Comparison of ENCODE assay signal across 20 mouse cellular contexts in genomic region chr14:119953861-119954260, GRCm38 (mm10).
A peak's percentile ranks its signal among the peaks of the same experiment; 100 is the strongest.
DNase-seq lines count a peak whose midpoint lies in the region; ATAC-seq lines count a peak whose summit lies in the region.
"Had no signal": no experiment of that assay in that cellular context is flagged by ENCODE, and none has a peak within 500 bp of the region (broad histone marks: within the 10 kb centered on the region; RNA-seq: fewer than 3 reads in every experiment).

No protein-coding gene starts in this region.

- H3K9ac ChIP-seq in neural tube, embryonic 13.5 days, result no peak overlapping the region
- no peak overlapping the region for H3K9ac ChIP-seq in kidney, embryonic 16.5 days (replicated peaks; ENCODE audit: low read length)
- H3K9ac ChIP-seq: embryonic facial prominence, embryonic 12.5 days; forebrain, embryonic 12.5 days; heart, embryonic 15.5 days had no signal

- peak; percentile 56 for ATAC-seq in neural tube, embryonic 13.5 days (ENCODE audit: low read depth)
- no peak for ATAC-seq in kidney, embryonic 16.5 days (ENCODE audit: low FRiP score, low TSS enrichment)
- ATAC-seq: intestine, postnatal 0 days had no signal

- no peak overlapping the region for H3K4me3 ChIP-seq in neural tube, embryonic 13.5 days
- H3K4me3 ChIP-seq in kidney, embryonic 16.5 days (ENCODE audit: low read length), result no peak overlapping the region
- H3K4me3 ChIP-seq: embryonic facial prominence, embryonic 12.5 days; forebrain, embryonic 12.5 days; heart, embryonic 15.5 days had no signal

- peak; percentile 49 to 65 for DNase-seq in cerebellum, postnatal 14 days
- DNase-seq in cerebellum, postnatal 36 days, result no peak
- DNase-seq in gastrocnemius, postnatal 14 days, result peak; percentile 12
- no peak for DNase-seq in gastrocnemius, postnatal 36 days
- peak; percentile 88 for DNase-seq in left cerebral cortex, postnatal 4 days
- DNase-seq in left cerebral cortex, adult 9 months (ENCODE audit: low spot score in 2 of 2), result no peak
- DNase-seq: adrenal gland, postnatal 10 days; cerebellum, adult 8-10 months; heart, postnatal 4 days; kidney, postnatal 36 days; layer of hippocampus, adult 9-11 months; thymus, adult 18-20 months; thymus, postnatal 4 days had no signal

- intact Hi-C loops in gastrocnemius, postnatal 14 days (cut with DNase I; ENCODE audit: low total_unique reads), result no loop called here
- intact Hi-C loops in gastrocnemius, postnatal 36 days (cut with DNase I), result no loop called here
- intact Hi-C loops in left cerebral cortex, postnatal 4 days (cut with DNase I), result no loop called here

- H3K27me3 ChIP-seq in neural tube, embryonic 13.5 days, result no peaks in the 10 kb centered on the region
- H3K27me3 ChIP-seq in kidney, embryonic 16.5 days (ENCODE audit: insufficient read depth, low read length), result no peaks in the 10 kb centered on the region
- H3K27me3 ChIP-seq: embryonic facial prominence, embryonic 12.5 days; forebrain, embryonic 12.5 days; heart, embryonic 15.5 days had no signal

- H3K4me2 ChIP-seq in neural tube, embryonic 13.5 days, result no peak overlapping the region
- H3K4me2 ChIP-seq in kidney, embryonic 16.5 days (replicated peaks; ENCODE audit: low read depth, low read length), result no peak overlapping the region
- H3K4me2 ChIP-seq: embryonic facial prominence, embryonic 12.5 days; forebrain, embryonic 12.5 days; heart, embryonic 15.5 days had no signal

- H3K27ac ChIP-seq in neural tube, embryonic 13.5 days (replicated peaks), result no peak overlapping the region
- H3K27ac ChIP-seq in kidney, embryonic 16.5 days (ENCODE audit: low read length), result no peak overlapping the region
- H3K27ac ChIP-seq: embryonic facial prominence, embryonic 12.5 days; forebrain, embryonic 12.5 days; heart, embryonic 15.5 days; macrophage had no signal

- WGBS in neural tube, embryonic 13.5 days, result 67% methylated on average over 14 of the region's 14 CpGs
- 90% methylated on average over 14 of the region's 14 CpGs for WGBS in kidney, embryonic 16.5 days

- no peaks in the 10 kb centered on the region for H3K36me3 ChIP-seq in neural tube, embryonic 13.5 days
- H3K36me3 ChIP-seq in kidney, embryonic 16.5 days (ENCODE audit: insufficient read depth, low read length), result no peaks in the 10 kb centered on the region
- H3K36me3 ChIP-seq: embryonic facial prominence, embryonic 12.5 days; forebrain, embryonic 12.5 days; heart, embryonic 15.5 days had no signal

- peaks cover 23% of the 10 kb centered on the region for H3K4me1 ChIP-seq in neural tube, embryonic 13.5 days (replicated peaks)
- H3K4me1 ChIP-seq in kidney, embryonic 16.5 days (ENCODE audit: insufficient read depth, low read length), result no peaks in the 10 kb centered on the region
- H3K4me1 ChIP-seq: embryonic facial prominence, embryonic 12.5 days; forebrain, embryonic 12.5 days; heart, embryonic 15.5 days had no signal

- no peaks in the 10 kb centered on the region for H3K9me3 ChIP-seq in neural tube, embryonic 13.5 days
- no peaks in the 10 kb centered on the region for H3K9me3 ChIP-seq in kidney, embryonic 16.5 days (ENCODE audit: low read length)
- H3K9me3 ChIP-seq: embryonic facial prominence, embryonic 12.5 days; forebrain, embryonic 12.5 days; heart, embryonic 15.5 days had no signal

Comparison
In these comparisons a context has a peak if more than half of its experiments do, and no peak if none do; other contexts are left out.
1. DNase-seq: peak in cerebellum, postnatal 14 days (2 of 2), gastrocnemius, postnatal 14 days (single experiment) and left cerebral cortex, postnatal 4 days (single experiment); none in cerebellum, postnatal 36 days (0 of 2), gastrocnemius, postnatal 36 days (0 of 2) and left cerebral cortex, adult 9 months (0 of 2).